ENCODE assay signal across 8 mouse cellular contexts in the genomic region with DNA sequence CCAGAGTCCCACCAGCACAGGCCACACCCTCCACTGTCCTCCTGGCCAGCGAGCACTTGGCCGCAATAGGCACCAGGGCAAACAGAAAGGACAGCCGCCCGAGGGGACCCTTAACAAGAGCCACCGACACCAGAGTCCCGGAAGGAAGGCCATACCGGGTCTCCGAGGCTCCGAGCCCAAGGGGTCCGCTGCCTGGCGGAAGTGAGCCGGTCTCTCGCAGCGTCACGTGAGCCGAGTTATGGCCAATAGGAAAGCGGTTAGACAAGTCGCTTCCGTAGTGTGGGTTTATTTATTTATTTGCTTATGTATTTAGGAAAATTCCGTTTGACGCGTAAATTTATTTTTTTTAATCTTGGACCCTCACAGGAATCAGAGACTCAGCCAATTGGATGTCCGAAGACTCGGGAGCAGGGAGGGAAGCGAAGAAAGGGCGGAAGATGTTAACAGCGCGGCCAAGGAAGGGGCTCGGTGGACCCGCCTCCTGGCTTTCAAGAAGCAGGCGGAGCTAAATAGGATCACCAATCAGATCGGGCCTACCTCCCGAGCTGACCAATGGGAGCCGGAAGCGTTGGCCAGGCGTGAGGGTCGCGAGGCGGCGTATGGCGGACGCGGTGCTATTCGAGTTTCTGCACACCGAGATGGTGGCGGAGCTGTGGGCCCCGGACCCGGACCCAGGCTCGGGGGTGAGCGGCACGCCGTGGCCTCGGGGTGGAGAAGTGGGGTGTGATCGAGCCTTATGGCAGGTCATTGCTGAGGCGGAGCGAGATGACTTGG. TPM values are rescaled to one million over a fixed set of nuclear protein-coding genes. Genes with fewer than 3 reads are reported as not detected.
DNase-seq lines count a peak whose midpoint lies in the region; ATAC-seq lines count a peak whose summit lies in the region.

A gene (minus strand): TSS at position 218 of the 774 bp plus-strand sequence.
A gene (plus strand): TSS at position 246 of the 774 bp plus-strand sequence.

- no peaks in the 10 kb centered on the region for H3K36me3 ChIP-seq in hindbrain, embryonic 16.5 days (ENCODE audit: control insufficient read depth, insufficient read depth, low read length)
- H3K36me3 ChIP-seq in macrophage (ENCODE audit: inconsistent target) = no peaks in the 10 kb centered on the region

- H3K4me3 ChIP-seq in hindbrain, embryonic 16.5 days (ENCODE audit: low read length) = peak within 1 kb of the TSS; percentile 90
- peak within 1 kb of the TSS; percentile 94 for H3K4me3 ChIP-seq in macrophage (ENCODE audit: inconsistent target)

- no peaks in the 10 kb centered on the region for H3K27me3 ChIP-seq in hindbrain, embryonic 16.5 days (replicated peaks; ENCODE audit: control insufficient read depth, insufficient read depth, low read length)

- no peaks in the 10 kb centered on the region for H3K9me3 ChIP-seq in hindbrain, embryonic 16.5 days (ENCODE audit: control insufficient read depth, low read length)

- H3K9ac ChIP-seq in hindbrain, embryonic 16.5 days (ENCODE audit: low read depth, low read length) = peak within 1 kb of the TSS; percentile 88

- H3K4me1 ChIP-seq in hindbrain, embryonic 16.5 days (ENCODE audit: control insufficient read depth, insufficient read depth, low read depth, low read length) = peaks cover 19% of the 10 kb centered on the region; the same call in 1 of the 2 replicates

- peak within 1 kb of the TSS; percentile 94 for H3K4me2 ChIP-seq in hindbrain, embryonic 16.5 days (ENCODE audit: low read length)

- WGBS in hindbrain, embryonic 16.5 days = under 1% methylated on average over 53 of the region's 56 CpGs
- under 1% methylated on average over 56 of the region's 56 CpGs for WGBS in macrophage (ENCODE audit: missing documents)

- H3K79me2 ChIP-seq in macrophage (ENCODE audit: inconsistent target) = peaks cover 30% of the 10 kb centered on the region

- DNase-seq in WW6 (ENCODE audit: low read depth, low spot score) = peak; percentile 80
- peak; percentile 90 to 93 for DNase-seq in cerebellum, postnatal 4 days (ENCODE audit: low spot score in 2 of 2)
- peak; percentile 93 for DNase-seq in gastrocnemius, adult 18-20 months (ENCODE audit: low spot score)
- peak; percentile 91 to 94 for DNase-seq in left cerebral cortex, adult 18-20 months (ENCODE audit: low spot score in 2 of 2)
- peak; percentile 95 for DNase-seq in right cerebral cortex, adult 18-20 months
- peak; percentile 65 for DNase-seq in urinary bladder, postnatal 10 days (ENCODE audit: low spot score)

- peak; percentile 97 for ATAC-seq in hindbrain, embryonic 16.5 days

- H3K27ac ChIP-seq in hindbrain, embryonic 16.5 days (ENCODE audit: low read depth, low read length) = peak within 1 kb of the TSS; percentile 85
- peak within 1 kb of the TSS; percentile 83 for H3K27ac ChIP-seq in macrophage

RNA-seq across cellular contexts. Expression of the first gene that starts in this region (rescaled TPM):
- total RNA-seq in gastrocnemius, adult 18-20 months (2021) = 1 to 10 TPM; 1.9 to 2.2 TPM
- 3.5 and 4.2 TPM in 2 replicates for polyA plus RNA-seq in hindbrain, embryonic 16.5 days (2015; fragmentation: Nextera tagmentation; extraction: Ambion mirVana)
- total RNA-seq in left cerebral cortex, adult 18-20 months (2021) = 1 to 10 TPM; 7.6 to 7.8 TPM
- 1 to 10 TPM in 20 of 26 experiments, under 1 TPM in 6; 0.37 to 4.9 (median 1.8) TPM for total RNA-seq in macrophage (2018; cell fraction: chromatin; rRNA removed)
- 10 to 100 TPM in 3 of 26 experiments, 1 to 10 TPM in 23; 4.4 to 11.2 (median 8.1) TPM for total RNA-seq in macrophage (2018; cell fraction: cytosol; rRNA removed)
- 1 to 10 TPM; 1.5 to 8.1 (median 4.1) TPM for total RNA-seq in macrophage (2018; cell fraction: nucleus; rRNA removed)
- 5.7 to 9.3 TPM (median 6.9 TPM) in 3 replicates for polyA plus RNA-seq in macrophage (2018)

RNA-seq across cellular contexts. Expression of the second gene that starts in this region (rescaled TPM):
- total RNA-seq in gastrocnemius, adult 18-20 months (2021) = 1 to 10 TPM; 9.0 to 9.4 TPM
- 36.3 and 37.1 TPM in 2 replicates for polyA plus RNA-seq in hindbrain, embryonic 16.5 days (2015; fragmentation: Nextera tagmentation; extraction: Ambion mirVana)
- 10 to 100 TPM; 18.7 to 21.1 TPM for total RNA-seq in left cerebral cortex, adult 18-20 months (2021)
- total RNA-seq in macrophage (2018; cell fraction: chromatin; rRNA removed) = 10 to 100 TPM in 20 of 26 experiments, 1 to 10 TPM in 6; 5.9 to 34.6 (median 15.4) TPM
- 10 to 100 TPM; 29.1 to 58.6 (median 39.8) TPM for total RNA-seq in macrophage (2018; cell fraction: cytosol; rRNA removed)
- 10 to 100 TPM in 24 of 26 experiments, 1 to 10 TPM in 2; 7.2 to 33.6 (median 19.7) TPM for total RNA-seq in macrophage (2018; cell fraction: nucleus; rRNA removed)
- 9.4 to 41.1 TPM (median 33.5 TPM) in 3 replicates for polyA plus RNA-seq in macrophage (2018)

Comparison
In these comparisons a context has a peak if more than half of its experiments do, and no peak if none do; other contexts are left out.
1. Peak in every context shown above with its lines: DNase-seq, ATAC-seq, H3K4me3 ChIP-seq and H3K27ac ChIP-seq.